Mouse (Mus musculus) ovary, postnatal 14 days (tissue): ENCODE results near the gene Upf1.

Experiments
- DNase-seq: peaks from one replicate; pipeline ENCODE4 v3.0.0; 2022; ENCODE audit warnings: low spot score

The Upf1 gene

DNA sequence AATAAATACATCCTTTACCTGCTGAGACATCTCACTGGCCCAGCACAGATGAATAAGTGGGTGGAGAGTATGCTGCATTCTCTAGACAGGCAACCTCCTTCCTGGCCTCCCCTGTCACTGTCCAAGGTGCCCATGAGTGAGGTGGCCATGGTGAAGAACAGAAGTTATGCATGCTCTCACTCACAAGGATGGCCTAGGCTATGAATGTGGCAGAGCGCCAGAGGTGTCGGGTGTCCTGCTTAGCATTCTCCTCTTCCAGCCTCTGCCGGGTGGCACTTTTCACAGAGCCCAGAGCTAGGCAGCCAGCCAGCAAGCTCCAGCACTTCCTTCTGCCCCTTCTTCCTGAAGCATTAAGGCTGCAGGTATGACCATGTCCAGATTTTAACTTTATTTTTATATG is 6.3 kb upstream of the Upf1 start:
- peak; percentile 34 for DNase-seq

DNA sequence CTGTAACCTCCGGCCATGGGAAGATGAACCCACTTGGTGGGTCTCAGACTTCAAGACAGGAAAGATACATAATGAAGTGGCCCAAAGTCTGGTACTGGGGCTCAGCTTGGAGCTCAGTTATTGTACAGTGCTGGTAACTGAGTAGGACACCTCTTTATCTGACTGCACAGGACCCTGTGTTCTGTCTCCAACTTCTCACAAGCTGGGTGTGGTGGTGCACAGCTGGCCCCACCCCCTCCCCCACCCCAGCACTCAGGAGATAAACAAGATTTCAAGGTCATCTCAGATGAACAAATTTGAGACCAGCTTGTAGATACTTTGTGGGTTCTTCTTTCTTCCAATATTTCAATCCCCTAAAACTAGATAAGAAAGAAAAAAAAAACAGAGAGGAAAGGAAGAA is 3.0 kb upstream of the Upf1 start:
- DNase-seq: no peak

DNA sequence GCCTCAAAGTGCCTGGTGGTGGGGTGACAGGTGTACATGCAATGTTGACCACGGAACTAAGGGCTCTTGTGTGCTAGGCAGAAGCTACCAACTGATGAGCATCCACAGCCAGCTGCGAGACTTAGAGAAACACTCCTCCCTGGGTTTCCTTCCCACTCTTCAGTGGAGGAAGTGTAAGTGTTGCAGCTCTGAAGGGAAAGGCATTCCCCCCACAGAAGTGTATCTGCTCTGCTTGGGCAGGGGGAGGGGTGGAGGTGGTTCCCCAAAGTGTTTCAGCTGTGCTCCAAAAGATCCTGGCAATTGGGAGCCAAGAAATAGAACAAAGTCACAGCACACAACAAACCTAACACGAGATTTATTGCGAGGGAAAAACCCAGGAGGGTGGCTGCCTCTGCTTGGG is 926 bp upstream of the Upf1 start:
- DNase-seq: no peak

DNA sequence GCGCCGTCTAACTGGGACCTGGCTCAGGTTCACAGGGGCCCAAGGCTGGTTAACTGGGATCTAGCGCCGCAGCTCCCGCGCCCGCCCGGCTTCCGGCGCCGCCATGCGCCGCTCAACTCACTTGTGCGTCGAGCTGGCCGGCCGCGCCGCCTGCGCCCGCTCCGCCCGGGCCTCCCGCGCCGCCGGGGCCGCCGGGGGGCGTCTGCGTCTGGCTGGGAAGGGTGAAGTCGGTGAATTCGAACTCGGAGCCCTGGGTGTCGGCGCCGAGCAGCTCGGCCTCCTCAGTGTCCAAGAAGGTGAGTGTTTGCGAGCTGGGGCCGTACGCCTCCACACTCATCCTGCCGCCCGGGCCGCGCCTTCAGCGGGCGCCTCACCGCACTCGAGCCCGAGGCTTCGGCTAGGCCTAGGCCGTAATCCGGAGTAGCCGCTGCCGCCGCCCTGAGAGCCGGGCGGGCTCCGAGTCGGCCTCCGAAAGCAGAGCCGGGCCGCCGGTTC is 374 bp downstream of the Upf1 start:
- no peak for DNase-seq

DNA sequence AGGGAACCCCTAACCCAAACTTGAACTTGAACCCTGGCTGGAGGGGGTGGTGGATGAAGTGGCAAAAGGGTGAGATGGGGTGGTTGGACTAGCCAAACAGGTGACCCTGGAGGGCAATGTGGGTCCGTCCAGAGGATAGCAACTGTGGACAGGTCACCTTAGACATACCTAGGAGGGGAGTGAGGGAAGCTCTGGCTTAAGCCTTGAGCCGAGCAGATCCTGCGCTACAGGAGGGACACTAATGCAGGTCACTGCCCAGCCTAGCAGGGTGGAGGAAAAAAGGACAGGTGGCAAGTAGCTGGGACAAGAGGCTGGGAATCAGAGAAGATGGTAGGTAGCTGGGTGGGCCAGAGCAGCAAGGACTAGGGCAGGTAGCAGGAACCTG is 1.1 kb downstream of the Upf1 start:
- no peak for DNase-seq

DNA sequence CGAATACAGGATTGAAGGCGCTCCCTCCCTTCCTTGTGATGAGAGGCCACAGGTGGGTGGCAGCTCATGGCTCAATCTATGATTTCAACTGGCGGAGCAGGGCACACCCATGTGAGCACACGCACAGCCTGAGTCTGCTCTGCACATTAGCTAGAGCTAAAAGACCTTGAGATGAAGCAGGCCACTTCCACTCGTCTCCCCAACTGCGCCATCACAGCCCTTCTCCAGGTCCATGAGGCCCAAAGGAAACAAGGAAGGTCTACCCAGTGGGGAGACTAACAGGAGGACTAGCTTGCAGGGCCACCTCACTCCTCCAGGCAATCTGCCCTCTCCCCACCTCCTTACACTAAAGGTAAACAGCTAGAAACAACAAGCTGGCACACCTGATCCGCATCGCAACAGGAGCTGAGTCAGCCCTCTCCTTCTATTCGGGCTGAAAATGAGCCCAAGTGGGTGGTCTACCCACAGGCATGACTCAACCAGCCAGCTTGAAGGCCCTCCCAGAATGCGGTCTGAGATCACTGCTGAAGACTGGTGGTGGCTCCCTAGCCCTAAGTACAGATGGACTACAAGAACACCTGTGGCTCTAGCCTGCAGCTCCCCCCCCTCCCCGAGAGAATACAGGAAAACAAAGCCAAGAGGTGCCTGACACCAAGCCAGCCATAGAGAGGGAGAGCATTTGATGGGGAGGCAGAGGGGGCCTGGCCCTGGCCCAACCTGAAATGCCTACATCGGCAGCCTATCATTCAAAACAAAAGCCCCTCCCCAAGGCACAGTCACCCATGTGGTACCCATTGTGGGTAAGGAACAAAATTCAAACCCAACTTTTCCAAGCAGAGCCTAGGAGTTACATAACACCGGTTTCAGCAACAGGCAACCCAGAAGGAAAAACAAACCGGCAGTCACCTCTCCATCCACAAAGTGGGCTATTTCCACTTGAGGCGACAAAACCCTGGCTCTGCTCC is 1.8 kb downstream of the Upf1 start:
- DNase-seq: no peak

DNA sequence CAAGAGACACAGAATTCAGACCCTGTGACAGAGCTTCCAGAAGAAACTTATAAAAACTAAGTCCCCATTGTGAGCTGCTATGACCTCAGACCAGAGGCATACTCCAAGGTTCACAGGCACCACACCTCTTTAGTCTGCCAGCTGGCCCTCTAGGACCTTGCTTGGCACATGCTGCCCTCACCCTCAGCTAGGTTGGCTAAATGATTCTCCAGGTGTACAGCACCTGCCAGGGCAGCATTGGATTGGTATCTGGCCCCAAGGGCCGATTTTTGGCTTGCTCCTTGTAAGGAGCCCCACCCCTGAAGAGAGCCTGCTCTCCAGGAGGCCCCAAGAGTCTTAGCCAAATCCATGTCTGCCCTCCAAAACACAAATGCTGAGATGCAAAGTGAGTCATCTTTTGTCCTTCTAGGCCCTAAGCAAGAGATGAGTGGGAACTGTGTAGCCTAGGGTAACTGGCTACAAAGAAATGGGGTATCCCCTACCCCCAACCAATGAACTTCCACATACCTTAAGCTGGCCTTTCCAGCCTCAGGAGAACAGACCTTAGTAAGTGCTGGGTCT is 5.1 kb downstream of the Upf1 start:
- DNase-seq: no peak

DNA sequence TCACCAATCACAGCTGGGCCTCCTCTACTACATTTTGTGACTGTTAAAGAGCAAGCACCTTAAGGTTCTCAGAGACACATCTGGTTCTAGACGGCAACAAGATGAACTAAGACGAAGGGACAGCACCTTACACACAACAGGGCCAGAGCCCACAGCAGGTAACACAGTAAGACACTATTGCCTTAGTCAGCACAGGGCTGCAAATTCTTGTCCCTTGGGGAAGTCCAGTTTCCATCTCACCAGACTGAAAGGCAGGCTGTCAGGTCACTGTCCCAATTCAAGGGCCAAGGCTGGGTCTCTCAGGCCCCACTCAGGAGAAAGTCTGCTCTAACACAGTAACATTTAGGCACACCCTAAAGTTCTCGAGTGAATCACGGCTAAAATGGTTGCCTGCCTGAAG is 5.6 kb downstream of the Upf1 start:
- DNase-seq: no peak

DNA sequence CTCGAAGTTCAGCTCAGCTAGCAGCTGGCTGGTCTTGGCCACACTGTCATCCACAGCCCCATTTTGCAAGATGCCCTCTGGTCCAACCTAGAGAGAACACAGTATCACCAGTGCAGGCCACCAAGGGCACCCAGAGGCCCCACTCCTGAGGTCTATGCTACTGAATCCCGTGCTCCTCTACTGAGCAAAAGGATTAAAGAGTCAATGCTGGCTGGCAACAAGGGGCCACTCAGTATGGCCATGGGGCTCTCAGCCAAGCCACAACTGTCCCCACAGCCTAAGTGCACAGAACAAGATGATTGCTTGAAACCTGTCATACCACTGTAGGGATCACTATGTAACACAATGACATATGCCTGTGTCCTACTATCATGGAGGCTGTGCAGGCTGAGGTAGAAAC is 8.8 kb downstream of the Upf1 start:
- no peak for DNase-seq

DNA sequence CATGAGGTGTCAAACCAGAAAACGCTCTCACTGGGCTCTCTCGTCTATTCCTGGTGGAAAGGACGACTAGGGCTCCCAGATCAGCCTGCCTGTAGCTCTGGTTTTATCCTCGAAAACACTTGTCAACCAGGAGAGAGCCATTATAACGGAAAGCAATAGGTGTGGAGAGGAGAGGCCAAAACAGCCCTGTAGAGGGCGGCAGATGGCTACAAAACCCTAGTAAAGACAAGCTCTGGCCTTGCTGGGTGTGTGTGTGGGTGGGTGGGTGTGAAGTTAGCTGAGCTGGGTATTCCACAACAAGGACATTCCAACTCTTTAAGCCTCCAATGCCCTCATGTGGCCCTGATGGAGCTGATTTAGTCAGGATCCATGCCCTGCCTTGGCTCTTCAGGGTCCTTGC is 9.4 kb downstream of the Upf1 start:
- no peak for DNase-seq

DNA sequence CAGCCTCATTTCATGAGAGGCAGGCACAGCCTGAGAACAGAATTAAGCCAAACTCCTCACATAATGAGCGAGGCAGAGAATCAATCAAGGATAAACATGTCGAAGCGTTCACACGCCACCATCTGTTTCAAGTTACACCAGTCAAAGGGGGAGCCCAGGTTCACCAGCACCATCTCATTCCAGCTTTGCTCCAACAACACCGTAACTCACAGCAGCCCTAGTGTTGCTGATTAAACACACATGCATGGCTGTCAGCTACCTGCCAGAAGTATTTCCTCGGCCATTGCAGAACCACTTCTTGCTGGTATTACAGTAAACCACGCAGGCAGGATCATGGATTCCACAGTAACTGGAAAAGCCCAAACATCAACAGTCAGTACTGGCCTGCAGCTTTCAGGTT is 10.0 kb downstream of the Upf1 start:
- no peak for DNase-seq

DNA sequence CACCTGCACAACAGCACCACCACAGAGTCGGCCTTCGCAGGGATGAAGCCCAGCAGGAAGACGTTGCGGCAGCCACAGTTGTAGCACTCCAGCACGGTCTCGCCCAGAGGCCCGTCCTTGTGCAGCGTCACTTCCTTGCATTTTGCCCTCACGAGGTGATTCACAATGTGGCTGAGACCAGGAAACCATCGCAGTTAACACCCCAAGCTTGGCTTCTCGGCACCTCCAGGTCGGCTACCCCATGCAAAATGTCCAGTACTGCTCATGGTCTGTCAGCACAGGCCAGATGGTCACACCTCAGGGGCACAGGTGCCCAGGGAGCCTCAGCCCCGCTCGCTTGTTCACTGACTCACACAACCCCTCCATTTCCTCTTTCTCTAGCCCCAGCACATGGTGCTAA is 11.1 kb downstream of the Upf1 start:
- no peak for DNase-seq

DNA sequence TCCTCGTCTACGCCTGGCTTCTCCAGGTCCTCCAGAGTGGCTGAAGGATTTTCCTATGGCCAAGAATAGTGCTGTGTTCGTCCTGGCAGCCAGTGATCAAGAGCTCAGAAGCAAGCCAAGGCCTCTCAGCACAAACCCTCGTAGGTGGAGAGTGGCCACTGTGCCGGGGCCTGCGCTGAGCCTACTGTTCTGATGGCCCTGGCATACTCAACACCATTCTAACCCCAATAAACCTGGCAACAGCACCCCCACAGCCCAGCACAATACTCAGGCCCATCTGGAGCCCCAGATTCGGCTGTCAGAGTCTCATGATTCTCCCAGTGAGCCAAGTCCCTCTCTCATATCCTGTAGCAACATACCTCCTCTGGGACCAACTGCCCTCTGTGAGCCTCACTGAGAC is 12.4 kb downstream of the Upf1 start:
- DNase-seq: no peak

DNA sequence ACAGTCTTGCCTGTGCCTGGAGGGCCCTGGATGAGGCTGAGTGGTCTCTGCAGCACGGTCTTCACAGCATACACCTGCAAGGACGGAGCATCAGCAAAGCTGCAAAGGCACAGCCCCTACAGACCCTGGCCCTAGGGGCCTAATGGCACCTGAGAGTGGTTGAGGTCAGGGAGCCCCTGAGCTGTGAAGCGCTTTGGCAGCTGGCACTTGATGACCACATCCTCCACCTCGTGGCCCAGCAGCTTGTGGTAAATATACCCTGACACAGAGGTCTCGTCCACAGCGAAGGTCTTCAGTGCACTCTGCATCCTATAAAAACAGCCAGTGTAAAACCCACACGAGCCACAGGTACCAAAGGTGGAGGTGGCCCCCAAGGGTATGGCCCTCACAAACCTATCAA is 14.1 kb downstream of the Upf1 start:
- no peak for DNase-seq

DNA sequence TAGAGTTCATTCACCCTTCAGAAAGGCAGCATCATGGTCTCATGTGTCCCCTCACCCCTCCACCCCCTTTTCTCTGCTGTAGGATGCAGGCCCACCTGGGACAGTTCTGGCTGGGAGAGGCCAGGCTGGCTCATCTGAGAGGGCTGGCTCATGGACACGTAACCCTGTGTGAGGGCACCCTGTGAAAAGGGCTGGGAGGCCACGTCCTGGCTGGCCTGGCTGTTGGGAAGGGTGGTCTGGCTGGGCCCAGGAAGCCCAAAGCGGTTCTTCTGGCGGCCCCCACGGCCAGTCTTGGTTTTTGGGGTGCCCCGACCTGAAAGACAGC is 20.2 kb downstream of the Upf1 start:
- DNase-seq: no peak

DNA sequence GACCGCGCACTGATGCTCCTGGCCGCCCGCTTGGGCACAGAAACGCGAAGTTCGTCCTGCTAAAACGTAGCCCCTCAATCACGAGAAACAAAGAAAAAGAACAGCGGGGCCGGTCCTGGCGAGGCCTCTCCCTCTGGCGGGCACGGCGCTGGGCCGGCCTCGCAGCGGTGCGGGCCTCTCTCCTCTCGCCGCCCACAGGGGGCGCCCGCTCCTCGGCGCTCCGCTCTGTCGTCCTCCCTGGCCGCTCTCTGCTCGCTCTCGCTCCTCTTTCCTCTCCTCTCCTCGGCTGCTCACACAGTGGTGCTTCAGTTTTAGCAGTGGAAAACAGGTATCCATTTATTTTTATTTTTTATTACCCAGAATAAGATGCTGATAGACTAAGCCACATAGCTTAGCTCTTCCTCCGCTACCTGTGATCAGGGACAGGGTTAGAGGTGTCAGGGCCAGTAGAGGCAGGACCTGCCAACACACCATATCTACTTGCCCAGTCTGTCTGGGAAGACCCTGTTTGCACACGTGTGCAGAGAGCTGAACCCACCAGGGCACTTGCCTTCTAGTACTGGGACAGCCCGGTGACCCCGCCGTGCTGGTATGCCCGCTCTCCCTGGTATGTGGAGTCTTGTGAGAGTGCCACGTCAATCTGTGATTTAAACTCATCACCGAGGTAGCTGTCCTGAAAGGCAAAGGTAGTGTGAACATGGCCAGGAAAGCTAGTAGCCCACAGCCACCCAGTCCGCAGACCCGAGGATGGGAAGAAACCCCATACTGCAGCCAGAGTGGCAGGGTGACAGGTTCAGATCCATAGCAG is 20.8 kb downstream of the Upf1 start:
- DNase-seq: peak; percentile 64

DNA sequence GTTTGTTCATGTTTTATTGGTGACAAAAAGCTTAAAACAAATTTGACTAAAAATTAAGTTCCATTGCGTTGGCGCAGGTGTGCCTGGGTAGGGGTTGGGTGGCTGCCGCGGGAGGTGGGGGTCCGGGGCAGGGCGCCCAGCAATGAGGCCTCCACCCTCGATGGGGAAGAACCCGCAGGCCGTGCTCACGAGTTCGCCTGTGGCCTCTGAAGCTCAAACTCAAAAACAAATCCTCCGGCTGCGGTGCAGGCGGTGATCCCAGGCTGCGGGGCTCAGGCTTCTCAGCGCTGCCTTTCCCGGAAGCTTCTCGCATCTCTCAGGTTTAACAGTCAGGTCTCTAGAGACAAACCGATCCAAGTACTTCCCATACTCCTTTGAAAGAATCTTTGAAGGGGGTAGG is 21.6 kb downstream of the Upf1 start:
- DNase-seq: no peak

DNA sequence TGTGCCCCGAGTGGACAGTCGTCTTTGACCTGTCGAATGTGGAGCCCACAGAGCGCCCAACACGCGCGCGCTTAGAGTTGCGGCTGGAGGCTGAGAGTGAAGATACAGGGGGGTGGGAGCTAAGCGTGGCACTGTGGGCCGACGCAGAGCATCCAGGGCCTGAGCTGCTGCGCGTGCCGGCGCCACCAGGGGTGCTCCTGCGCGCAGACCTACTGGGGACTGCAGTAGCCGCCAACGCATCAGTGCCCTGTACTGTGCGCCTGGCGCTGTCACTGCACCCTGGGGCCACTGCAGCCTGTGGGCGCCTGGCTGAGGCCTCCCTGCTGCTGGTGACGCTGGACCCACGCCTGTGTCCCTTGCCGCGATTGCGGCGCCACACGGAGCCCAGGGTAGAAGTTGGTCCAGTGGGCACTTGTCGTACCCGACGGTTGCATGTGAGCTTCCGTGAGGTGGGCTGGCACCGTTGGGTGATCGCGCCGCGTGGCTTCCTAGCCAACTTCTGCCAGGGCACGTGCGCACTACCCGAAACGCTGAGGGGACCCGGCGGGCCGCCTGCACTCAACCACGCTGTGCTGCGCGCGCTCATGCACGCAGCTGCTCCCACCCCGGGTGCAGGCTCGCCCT is 22.2 kb downstream of the Upf1 start:
- DNase-seq: no peak

DNA sequence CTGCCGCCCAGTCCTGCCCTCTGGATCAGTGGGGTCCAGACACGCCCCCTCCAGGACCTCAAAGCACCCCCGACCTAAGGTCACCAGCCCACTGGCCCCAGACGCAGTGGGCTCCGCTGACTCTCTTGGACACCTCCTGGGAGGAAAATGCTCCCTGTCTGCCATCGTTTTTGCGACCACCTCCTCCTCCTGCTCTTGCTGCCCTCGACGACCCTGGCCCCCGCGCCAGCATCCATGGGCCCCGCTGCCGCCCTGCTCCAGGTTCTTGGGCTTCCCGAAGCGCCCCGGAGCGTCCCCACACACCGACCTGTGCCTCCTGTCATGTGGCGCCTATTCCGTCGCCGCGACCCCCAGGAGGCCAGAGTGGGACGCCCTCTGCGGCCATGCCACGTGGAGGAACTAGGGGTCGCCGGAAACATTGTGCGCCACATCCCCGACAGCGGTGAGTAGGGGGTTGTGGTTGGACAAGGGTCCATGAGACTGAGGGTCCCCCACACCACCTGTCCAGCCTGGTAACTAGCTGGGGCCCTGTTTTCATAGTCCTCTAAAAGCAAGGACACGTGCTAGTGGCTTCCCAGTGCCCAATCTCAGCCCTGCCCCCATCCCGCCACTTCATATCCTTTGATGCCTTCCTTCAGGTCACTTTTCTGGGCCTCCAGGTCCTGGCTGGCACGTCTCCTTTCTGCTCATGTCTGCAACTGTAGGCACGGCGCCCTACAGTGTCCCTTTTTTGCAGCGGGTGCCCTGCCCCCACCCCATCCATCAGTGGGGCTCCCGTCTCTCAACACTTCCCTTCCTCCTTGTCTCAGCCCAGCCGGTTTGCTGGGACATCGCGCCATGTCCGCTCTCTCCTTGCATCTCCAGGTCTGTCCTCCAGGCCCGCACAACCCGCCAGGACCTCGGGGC is 23.0 kb downstream of the Upf1 start:
- DNase-seq: no peak

DNA sequence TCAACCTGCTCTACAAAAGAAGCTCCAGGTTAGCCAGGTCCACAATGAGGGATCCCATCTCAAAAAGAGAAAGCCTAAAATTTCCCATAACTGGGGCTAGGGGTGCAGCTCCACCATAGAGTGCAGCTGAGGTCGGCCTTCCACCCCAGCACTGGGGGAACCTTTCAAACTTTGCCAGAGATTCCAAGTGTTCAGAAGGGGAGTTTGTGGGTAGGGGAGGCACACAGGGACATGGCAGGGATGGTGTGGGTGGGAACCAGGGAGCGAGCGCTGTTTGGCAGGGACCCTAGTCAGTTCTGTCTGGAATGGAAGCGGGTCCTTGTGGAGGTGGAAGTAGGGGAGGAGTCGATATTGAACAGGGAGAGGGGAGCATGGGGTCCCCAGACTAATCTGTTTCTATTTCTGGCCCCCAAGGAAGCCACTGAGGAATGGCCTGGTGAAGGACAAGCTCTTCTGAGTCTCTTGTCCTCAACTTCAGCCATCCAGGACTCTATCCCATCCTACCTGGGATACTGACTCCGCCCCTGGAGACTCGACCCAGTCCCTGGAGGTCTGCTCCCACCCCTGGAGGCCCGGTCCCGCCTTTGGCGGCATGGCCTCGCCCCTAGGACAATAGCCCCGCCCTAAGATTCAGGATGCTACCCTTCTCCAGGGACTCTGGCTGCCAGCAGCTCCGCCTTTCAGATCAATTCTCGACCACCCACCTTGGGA is 23.8 kb downstream of the Upf1 start, which contains the start of gene Gdf1:
Gene Gdf1, plus strand, starts transcription at position 694 of the 711 bp plus-strand sequence.
- DNase-seq: no peak

DNA sequence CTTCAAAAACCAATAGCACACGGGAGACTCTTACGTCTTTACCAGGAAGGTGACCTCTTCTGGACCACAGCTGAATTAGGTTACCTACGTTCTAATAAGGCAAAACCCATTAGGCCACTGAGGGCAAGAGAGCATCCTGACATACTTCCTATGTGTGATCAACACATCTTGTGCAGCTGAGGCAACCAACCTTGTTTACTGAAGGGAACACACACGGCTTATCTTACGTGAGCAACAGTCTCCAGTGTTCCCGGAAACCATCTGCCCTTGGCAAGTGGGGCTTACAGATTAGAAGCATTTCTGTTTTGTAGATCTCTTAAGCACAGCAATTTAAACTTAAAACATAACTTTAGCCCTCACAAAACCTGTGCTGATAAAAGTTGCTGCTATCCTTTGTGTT is 25.6 kb downstream of the Upf1 start:
- no peak for DNase-seq
